In the genomic region with DNA sequence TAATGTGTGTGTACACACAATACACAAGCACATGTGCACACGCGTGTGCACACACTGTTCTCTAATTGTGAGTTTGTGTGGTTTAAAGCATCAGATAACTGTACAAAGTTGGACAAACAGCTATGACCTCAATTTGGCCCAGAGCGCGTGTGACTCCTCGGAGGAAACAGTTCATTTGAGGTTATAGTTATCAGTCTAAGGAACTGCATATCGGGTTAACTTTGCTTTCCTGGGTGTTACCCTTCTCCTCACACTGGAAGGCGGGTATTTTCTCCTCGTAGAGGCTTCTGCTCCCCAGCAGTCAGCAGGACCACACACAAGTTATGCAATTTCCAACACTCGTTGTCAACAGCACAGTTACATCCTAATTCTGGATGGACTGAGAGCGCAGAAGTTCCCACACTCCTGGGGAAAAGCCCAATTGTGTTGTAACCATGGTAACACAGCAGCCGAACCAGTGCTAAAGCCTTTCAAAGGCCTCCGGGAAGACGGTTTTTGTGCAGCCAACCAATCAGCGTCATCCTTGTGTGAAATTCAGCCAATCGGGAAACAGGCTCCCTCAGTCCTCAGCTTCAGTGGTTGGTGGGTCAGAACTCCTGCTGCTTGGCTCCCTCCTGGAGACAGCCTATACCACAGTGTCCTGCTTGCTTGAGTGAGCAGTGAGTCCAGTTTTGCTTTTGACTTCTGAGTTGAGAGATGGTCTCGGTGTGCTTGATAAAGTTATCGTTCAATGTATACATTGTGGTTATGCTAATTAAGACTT, we compare ENCODE assay signal across 8 mouse cellular contexts.
DNase-seq lines count a peak whose midpoint lies in the region; ATAC-seq and TF ChIP-seq lines count a peak whose summit lies in the region.

No protein-coding gene starts in this region.

- H3K4me2 ChIP-seq in embryonic facial prominence, embryonic 15.5 days (replicated peaks): no peak overlapping the region
- no peak overlapping the region for H3K4me2 ChIP-seq in heart, embryonic 15.5 days
- H3K4me2 ChIP-seq in liver, embryonic 14.5 days (ENCODE audit: low read depth): no peak overlapping the region
- H3K4me2 ChIP-seq in neural tube, embryonic 12.5 days (replicated peaks): peak overlapping the region; percentile 39

- no peak for TF ChIP-seq CTCF in C2C12 (IDR thresholded peaks at IDR 0.05; ENCODE audit: control insufficient read depth, insufficient read depth, insufficient read length)
- TF ChIP-seq CTCF in liver, embryonic 14.5 days (IDR thresholded peaks at IDR 0.05; ENCODE audit: low read depth): no peak

- DNase-seq in WW6 (ENCODE audit: low read depth, low spot score): peak; percentile 70
- DNase-seq in kidney, postnatal 4 days: peak; percentile 45 to 71
- DNase-seq in liver, embryonic 14.5 days (ENCODE audit: low read depth in 3 of 3, low spot score in 3 of 3): peak in 1 of 3 experiments; percentile 12
- DNase-seq in thymus, postnatal 14 days: peak; percentile 68

- H3K36me3 ChIP-seq in C2C12 (ENCODE audit: control insufficient read depth, insufficient read depth): no peaks in the 10 kb centered on the region
- H3K36me3 ChIP-seq in embryonic facial prominence, embryonic 15.5 days: no peaks in the 10 kb centered on the region
- no peaks in the 10 kb centered on the region for H3K36me3 ChIP-seq in heart, embryonic 15.5 days
- H3K36me3 ChIP-seq in liver, embryonic 14.5 days (replicated peaks; ENCODE audit: control insufficient read depth, insufficient read depth, low read depth): no peaks in the 10 kb centered on the region
- H3K36me3 ChIP-seq in neural tube, embryonic 12.5 days: no peaks in the 10 kb centered on the region

- ATAC-seq in embryonic facial prominence, embryonic 15.5 days (ENCODE audit: insufficient number of reproducible peaks, low FRiP score, low TSS enrichment, low read depth): peak; percentile 78
- ATAC-seq in heart, embryonic 15.5 days (replicated peaks; ENCODE audit: insufficient number of reproducible peaks, insufficient read depth, low FRiP score, low read depth): 0 out of 2 replicates have a peak, but pooled peaks have one; percentile 27
- ATAC-seq in liver, embryonic 14.5 days (ENCODE audit: insufficient read depth): peak; percentile 28; the same call in 1 of the 2 replicates
- peak; percentile 99 for ATAC-seq in neural tube, embryonic 12.5 days (ENCODE audit: low FRiP score, low read depth)

- no peaks in the 10 kb centered on the region for H3K79me3 ChIP-seq in C2C12 (ENCODE audit: low read depth)

- H3ac ChIP-seq in C2C12 (ENCODE audit: control insufficient read depth, insufficient read length, low read depth): no peak overlapping the region

- 45% methylated on average over 17 of the region's 17 CpGs for WGBS in embryonic facial prominence, embryonic 15.5 days
- 56% methylated on average over 17 of the region's 17 CpGs for WGBS in heart, embryonic 15.5 days
- 24% methylated on average over 17 of the region's 17 CpGs for WGBS in liver, embryonic 14.5 days (ENCODE audit: insufficient replicate concordance)
- 30% methylated on average over 17 of the region's 17 CpGs for WGBS in neural tube, embryonic 12.5 days

- no peaks in the 10 kb centered on the region for H3K4me1 ChIP-seq in embryonic facial prominence, embryonic 15.5 days
- no peaks in the 10 kb centered on the region for H3K4me1 ChIP-seq in heart, embryonic 15.5 days (replicated peaks)
- H3K4me1 ChIP-seq in liver, embryonic 14.5 days (replicated peaks; ENCODE audit: control insufficient read depth in 2 of 2, insufficient read depth in 2 of 2, low read length in 1 of 2): peaks cover 0 to 12% of the 10 kb centered on the region in 2 experiments; a peak in 2 of 4 replicates
- no peaks in the 10 kb centered on the region; the same call in 1 of the 2 replicates for H3K4me1 ChIP-seq in neural tube, embryonic 12.5 days

- H3K27ac ChIP-seq in embryonic facial prominence, embryonic 15.5 days (replicated peaks): no peak overlapping the region
- H3K27ac ChIP-seq in heart, embryonic 15.5 days: no peak overlapping the region
- no peak overlapping the region for H3K27ac ChIP-seq in liver, embryonic 14.5 days
- no peak overlapping the region for H3K27ac ChIP-seq in neural tube, embryonic 12.5 days

- no peaks in the 10 kb centered on the region for H3K79me2 ChIP-seq in C2C12 (ENCODE audit: control insufficient read depth, insufficient read depth)

- H3K9me3 ChIP-seq in embryonic facial prominence, embryonic 15.5 days (replicated peaks): no peaks in the 10 kb centered on the region
- no peaks in the 10 kb centered on the region for H3K9me3 ChIP-seq in heart, embryonic 15.5 days (replicated peaks)
- H3K9me3 ChIP-seq in liver, embryonic 14.5 days (ENCODE audit: control insufficient read depth, low read length): no peaks in the 10 kb centered on the region
- H3K9me3 ChIP-seq in neural tube, embryonic 12.5 days: no peaks in the 10 kb centered on the region

- H3K4me3 ChIP-seq in C2C12 (ENCODE audit: insufficient read depth, poor library complexity, severe bottlenecking): no peak overlapping the region
- no peak overlapping the region for H3K4me3 ChIP-seq in embryonic facial prominence, embryonic 15.5 days (replicated peaks)
- H3K4me3 ChIP-seq in heart, embryonic 15.5 days: no peak overlapping the region
- no peak overlapping the region for H3K4me3 ChIP-seq in liver, embryonic 14.5 days (ENCODE audit: insufficient read depth in 1 of 2, low read depth in 2 of 2, low read length in 2 of 2)
- H3K4me3 ChIP-seq in neural tube, embryonic 12.5 days: no peak overlapping the region

- no peaks in the 10 kb centered on the region for H3K27me3 ChIP-seq in C2C12 (ENCODE audit: control insufficient read depth, insufficient read depth, insufficient read length)
- no peaks in the 10 kb centered on the region for H3K27me3 ChIP-seq in embryonic facial prominence, embryonic 15.5 days
- no peaks in the 10 kb centered on the region for H3K27me3 ChIP-seq in heart, embryonic 15.5 days
- no peaks in the 10 kb centered on the region for H3K27me3 ChIP-seq in liver, embryonic 14.5 days (ENCODE audit: control insufficient read depth, insufficient read depth, low read length)
- H3K27me3 ChIP-seq in neural tube, embryonic 12.5 days (replicated peaks): no peaks in the 10 kb centered on the region

- TF ChIP-seq EP300 in liver, embryonic 14.5 days (IDR thresholded peaks at IDR 0.05; ENCODE audit: low read depth): no peak

- no peak overlapping the region for H3K9ac ChIP-seq in embryonic facial prominence, embryonic 15.5 days
- H3K9ac ChIP-seq in heart, embryonic 15.5 days: no peak overlapping the region
- no peak overlapping the region for H3K9ac ChIP-seq in liver, embryonic 14.5 days (replicated peaks)
- H3K9ac ChIP-seq in neural tube, embryonic 12.5 days: no peak overlapping the region

TF ChIP-seq in C2C12, 6 proteins besides CTCF, POLR2A, EP300 and RAD21:
- TF ChIP-seq CEBPB (IDR thresholded peaks at IDR 0.05; ENCODE audit: low read depth) (peak; percentile 3), USF1 (IDR thresholded peaks at IDR 0.05; ENCODE audit: low read depth) (no peak)

Comparison
In these comparisons a context has a peak if more than half of its experiments do, and no peak if none do; other contexts are left out.
1. ATAC-seq: peak in every context shown above with its lines; median percentile 99 in neural tube, embryonic 12.5 days; 78 in embryonic facial prominence, embryonic 15.5 days; 28 in liver, embryonic 14.5 days; 27 in heart, embryonic 15.5 days.